Mouse (Mus musculus) heart, embryonic 11.5 days (tissue): Measurements from ENCODE around the gene Myh13. TPM values are rescaled to one million over a fixed set of nuclear protein-coding genes. Genes with fewer than 3 reads are reported as not detected.

ENCODE experiments used
- ATAC-seq: fragments of 200-750 bp; cut with Nextera tagmentation; replicated peaks from 2 replicates; pipeline ENCODE4 v1.8.0; 2017; ENCODE audit warnings: moderate library complexity; ENCODE audit not compliant: insufficient number of reproducible peaks, low FRiP score, low TSS enrichment
- H3K27ac ChIP-seq: fragments of 300-500 bp; sonication (generic); 2 replicates; pipeline ENCODE4 v1.5.1; 2014; ENCODE audit warnings: mild to moderate bottlenecking, low read depth, low read length
- H3K27me3 ChIP-seq: fragments of 300-500 bp; sonication (generic); 2 replicates; pipeline ENCODE4 v1.6.1; 2014; ENCODE audit warnings: mild to moderate bottlenecking, low read length, mixed read lengths; ENCODE audit not compliant: control insufficient read depth, insufficient read depth
- H3K36me3 ChIP-seq: fragments of 300-500 bp; sonication (generic); 2 replicates; pipeline ENCODE4 v1.6.1; 2014; ENCODE audit warnings: mild to moderate bottlenecking, low read length, moderate library complexity, mixed read lengths; ENCODE audit not compliant: control insufficient read depth, insufficient read depth
- H3K4me1 ChIP-seq: fragments of 300-500 bp; sonication (generic); 2 replicates; pipeline ENCODE4 v1.6.1; 2014; ENCODE audit warnings: low read length; ENCODE audit not compliant: control insufficient read depth, insufficient read depth
- H3K4me2 ChIP-seq: fragments of 300-500 bp; sonication (generic); 2 replicates; pipeline ENCODE4 v1.6.1; 2014; ENCODE audit warnings: mild to moderate bottlenecking, moderate library complexity
- H3K4me3 ChIP-seq: fragments of 300-500 bp; sonication (generic); 2 replicates; pipeline ENCODE4 v1.5.1; 2014; ENCODE audit warnings: low read depth, low read length
- H3K9ac ChIP-seq: fragments of 300-500 bp; sonication (generic); 2 replicates; pipeline ENCODE4 v1.6.1; 2014; ENCODE audit warnings: mild to moderate bottlenecking, low read depth, low read length, moderate library complexity
- H3K9me3 ChIP-seq: fragments of 300-500 bp; sonication (generic); replicated peaks from 2 replicates; pipeline ENCODE4 v1.6.1; 2016; ENCODE audit warnings: low read length; ENCODE audit not compliant: control insufficient read depth
- WGBS: fragments of 180-500 bp; shearing (Covaris S2); extraction: QIAGEN DNeasy Blood & Tissue Kit; methylation state at CpG from one replicate; pipeline ENCODE4 v1.1.7; 2014; ENCODE audit not compliant: insufficient replicate concordance; 5-methylcytosine and 5-hydroxymethylcytosine counted together
- polyA plus RNA-seq: library from polyadenylated mRNA; unstranded; fragments of >200 nt; fragmentation: Nextera tagmentation; extraction: Ambion mirVana; gene quantifications from 2 replicates; pipeline ENCODE4 v1.2.1, GENCODE M21; 2014

Myh13 gene
- polyA plus RNA-seq, 1 experiment from 2014 or later = not detected

- Histone ChIP-seq H3K4me2 (0 out of 2 replicates have a peak overlapping the region, but pooled peaks have one; percentile 32), H3K36me3 (no peaks in the 10 kb centered on the region), H3K9ac (no peak overlapping the region), H3K4me3 (no peak overlapping the region), H3K27ac (no peak overlapping the region), H3K9me3 (no peaks in the 10 kb centered on the region), H3K27me3 (peaks cover 6% of the 10 kb centered on the region), H3K4me1 (no peaks in the 10 kb centered on the region)
- no peak for ATAC-seq
- WGBS = 51% methylated on average over 14 of the region's 14 CpGs
Observed at GRCm38 (mm10) chr11:67350153-67350768, 28.8 kb downstream of the Myh13 start.

DNA sequence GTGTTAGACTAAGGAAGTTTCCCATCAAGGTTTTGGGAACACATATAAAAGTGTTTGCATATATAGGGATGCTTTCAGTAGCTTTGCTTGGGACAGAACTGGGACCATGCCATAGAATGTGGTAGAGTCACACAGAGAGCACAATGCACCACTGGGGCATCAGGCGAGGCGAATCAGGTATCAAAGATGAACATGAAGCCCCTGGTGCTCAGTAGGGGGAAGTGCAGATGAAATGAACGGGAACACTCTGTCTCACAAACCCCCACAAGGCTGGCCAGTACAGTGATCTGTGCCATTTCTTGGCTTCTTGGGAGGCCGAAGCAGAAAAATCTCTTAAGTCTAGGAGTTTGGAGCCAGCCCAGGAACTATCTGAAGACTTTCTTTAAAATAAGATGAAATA lies 31.6 kb downstream of the Myh13 start:
- H3K9me3 ChIP-seq = no peaks in the 10 kb centered on the region
- H3K27me3 ChIP-seq = peaks cover 6% of the 10 kb centered on the region
- H3K27ac ChIP-seq = no peak overlapping the region
- no peaks in the 10 kb centered on the region for H3K36me3 ChIP-seq
- ATAC-seq = no peak
- H3K4me3 ChIP-seq = no peak overlapping the region
- no peak overlapping the region for H3K4me2 ChIP-seq
- WGBS = 44% methylated on average over 4 of the region's 4 CpGs
- no peak overlapping the region for H3K9ac ChIP-seq
- H3K4me1 ChIP-seq = no peaks in the 10 kb centered on the region

- no peak overlapping the region for H3K9ac ChIP-seq
- no peak overlapping the region for H3K4me3 ChIP-seq
- 72% methylated on average over 10 of the region's 10 CpGs for WGBS
- H3K4me1 ChIP-seq = no peaks in the 10 kb centered on the region
- no peaks in the 10 kb centered on the region; the same call in 1 of the 2 replicates for H3K27me3 ChIP-seq
- no peak for ATAC-seq
- no peaks in the 10 kb centered on the region for H3K36me3 ChIP-seq
- H3K9me3 ChIP-seq = no peaks in the 10 kb centered on the region
- H3K27ac ChIP-seq = no peak overlapping the region
- no peak overlapping the region for H3K4me2 ChIP-seq
Observed at GRCm38 (mm10) chr11:67358031-67358430, 36.6 kb downstream of the Myh13 start.

GRCm38 (mm10) chr11:67362236-67362635 lies 40.8 kb downstream of the Myh13 start:
- WGBS = 70% methylated on average over 3 of the region's 3 CpGs
- no peak overlapping the region for H3K4me2 ChIP-seq
- H3K9me3 ChIP-seq = no peaks in the 10 kb centered on the region
- H3K27ac ChIP-seq = no peak overlapping the region
- H3K4me1 ChIP-seq = no peaks in the 10 kb centered on the region
- no peaks in the 10 kb centered on the region for H3K27me3 ChIP-seq
- H3K4me3 ChIP-seq = no peak overlapping the region
- no peaks in the 10 kb centered on the region for H3K36me3 ChIP-seq
- no peak overlapping the region for H3K9ac ChIP-seq
- no peak for ATAC-seq

- ATAC-seq = no peak
- Histone ChIP-seq H3K4me2 (no peak overlapping the region), H3K9ac (no peak overlapping the region), H3K4me3 (no peak overlapping the region), H3K36me3 (no peaks in the 10 kb centered on the region), H3K9me3 (no peaks in the 10 kb centered on the region), H3K27me3 (no peaks in the 10 kb centered on the region), H3K27ac (no peak overlapping the region), H3K4me1 (no peaks in the 10 kb centered on the region)
- WGBS = 82% methylated on average over 12 of the region's 12 CpGs
Observed at GRCm38 (mm10) chr11:67364551-67364950, 43.1 kb downstream of the Myh13 start.

DNA sequence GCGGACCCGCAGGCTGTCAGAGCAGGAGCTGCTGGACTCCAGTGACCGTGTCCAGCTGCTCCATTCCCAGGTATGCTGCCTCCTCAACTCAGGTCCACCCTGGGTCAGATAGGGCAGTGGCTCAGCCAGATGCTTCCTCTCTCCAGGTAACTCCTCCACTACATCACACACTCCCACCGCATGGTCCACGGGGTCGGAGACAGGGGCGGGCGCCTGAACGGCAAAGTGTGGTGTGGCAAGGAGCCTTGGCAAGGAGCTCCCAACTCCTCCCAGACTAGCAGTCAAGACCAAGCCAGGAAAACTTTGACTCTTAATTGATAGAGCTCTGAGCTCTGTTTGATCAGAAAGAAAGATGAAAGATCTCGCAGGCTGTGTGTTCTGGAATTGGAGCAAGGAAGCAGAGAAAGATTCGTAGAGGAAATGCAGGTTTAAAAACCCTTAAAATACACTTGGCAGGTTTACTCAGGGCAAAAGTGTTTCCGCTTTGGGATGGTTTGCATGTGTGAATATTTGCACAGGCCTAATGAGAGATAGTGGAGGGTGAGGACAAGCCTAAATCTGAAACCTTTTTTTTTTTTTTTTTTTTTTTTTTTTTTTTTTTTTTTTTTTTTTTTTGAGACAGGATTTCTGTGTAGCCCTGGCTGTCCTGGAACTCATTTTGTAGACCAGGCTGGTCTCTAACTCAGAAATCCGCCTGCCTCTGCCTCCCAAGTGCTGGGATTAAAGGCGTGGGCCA lies 43.7 kb downstream of the Myh13 start:
- 77% methylated on average over 14 of the region's 14 CpGs for WGBS
- Histone ChIP-seq H3K27ac (no peak overlapping the region), H3K9ac (no peak overlapping the region), H3K4me3 (no peak overlapping the region), H3K4me1 (no peaks in the 10 kb centered on the region), H3K9me3 (no peaks in the 10 kb centered on the region), H3K27me3 (no peaks in the 10 kb centered on the region), H3K4me2 (no peak overlapping the region), H3K36me3 (no peaks in the 10 kb centered on the region)
- ATAC-seq = no peak

DNA sequence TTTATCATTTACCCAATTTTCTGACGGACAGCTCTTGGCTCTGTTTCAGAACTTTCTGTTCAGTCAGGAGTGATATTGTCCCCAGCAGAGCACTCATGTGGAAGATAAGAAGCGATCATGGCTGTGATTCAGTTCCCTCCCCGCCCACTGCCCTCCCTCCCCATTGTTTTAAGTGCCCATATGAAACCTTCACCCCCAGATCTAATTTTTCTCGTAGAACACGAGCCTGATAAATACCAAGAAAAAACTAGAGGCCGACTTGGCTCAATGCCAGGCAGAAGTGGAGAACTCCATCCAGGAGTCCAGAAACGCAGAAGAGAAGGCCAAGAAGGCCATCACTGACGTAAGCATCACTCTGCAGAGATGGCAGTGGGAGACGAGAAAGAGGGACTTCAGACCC lies 45.5 kb downstream of the Myh13 start:
- Histone ChIP-seq H3K27ac (no peak overlapping the region), H3K27me3 (peaks cover 3% of the 10 kb centered on the region; the same call in 1 of the 2 replicates), H3K9me3 (no peaks in the 10 kb centered on the region), H3K9ac (no peak overlapping the region), H3K4me2 (no peak overlapping the region), H3K4me3 (no peak overlapping the region), H3K4me1 (no peaks in the 10 kb centered on the region), H3K36me3 (no peaks in the 10 kb centered on the region)
- ATAC-seq = no peak
- WGBS = 42% methylated on average over 9 of the region's 9 CpGs

DNA sequence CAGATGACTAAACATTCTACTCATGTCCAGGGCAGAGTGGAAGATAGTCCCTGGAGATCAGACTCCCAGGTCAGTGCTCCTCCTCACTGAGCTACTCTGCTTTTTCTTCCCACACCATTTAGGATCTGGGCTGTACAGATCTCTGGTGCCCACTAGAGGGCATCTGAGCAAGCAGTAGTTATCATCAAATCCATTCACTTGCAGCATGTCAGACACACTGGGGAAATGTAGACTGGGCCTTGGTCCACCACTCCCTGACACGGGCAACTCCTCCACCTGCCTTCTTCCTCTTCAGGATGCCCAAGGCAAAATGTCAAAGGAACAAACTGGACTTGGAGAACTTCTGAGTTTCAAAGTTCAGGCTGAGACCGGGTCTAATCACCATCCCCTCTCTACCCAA lies 51.9 kb downstream of the Myh13 start:
- Histone ChIP-seq H3K9me3 (no peaks in the 10 kb centered on the region), H3K27ac (no peak overlapping the region), H3K27me3 (peaks cover 3% of the 10 kb centered on the region; the same call in 1 of the 2 replicates), H3K4me3 (no peak overlapping the region), H3K4me2 (no peak overlapping the region), H3K36me3 (no peaks in the 10 kb centered on the region), H3K4me1 (no peaks in the 10 kb centered on the region), H3K9ac (no peak overlapping the region)
- WGBS = 64% methylated on average over 2 of the region's 2 CpGs
- ATAC-seq = no peak

DNA sequence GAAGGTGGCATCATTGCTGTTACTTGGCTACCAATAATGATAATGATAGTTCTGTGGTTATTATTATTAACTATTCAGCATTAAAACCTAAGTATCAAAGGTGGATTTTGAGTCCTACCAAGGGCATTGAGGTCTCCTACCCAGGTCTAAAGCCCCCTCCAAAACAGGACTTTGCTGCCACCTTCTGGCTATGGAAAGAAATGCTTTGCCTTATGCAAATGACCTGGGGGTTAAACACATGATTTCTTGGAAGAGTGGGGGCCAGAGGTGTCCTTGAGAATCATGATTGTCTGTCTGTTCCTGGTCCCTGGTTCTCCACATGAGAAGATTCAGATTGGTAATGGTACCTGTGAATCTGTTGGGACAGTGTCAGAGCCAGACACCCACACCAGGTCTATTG lies 54.9 kb downstream of the Myh13 start:
- Histone ChIP-seq H3K27me3 (no peaks in the 10 kb centered on the region), H3K9ac (no peak overlapping the region), H3K4me2 (no peak overlapping the region), H3K4me3 (no peak overlapping the region), H3K27ac (no peak overlapping the region), H3K9me3 (no peaks in the 10 kb centered on the region), H3K36me3 (no peaks in the 10 kb centered on the region), H3K4me1 (peaks cover 3% of the 10 kb centered on the region; the same call in 1 of the 2 replicates)
- ATAC-seq = no peak
